Mouse (Mus musculus): ENCODE results near the gene Ptger4.

DNA sequence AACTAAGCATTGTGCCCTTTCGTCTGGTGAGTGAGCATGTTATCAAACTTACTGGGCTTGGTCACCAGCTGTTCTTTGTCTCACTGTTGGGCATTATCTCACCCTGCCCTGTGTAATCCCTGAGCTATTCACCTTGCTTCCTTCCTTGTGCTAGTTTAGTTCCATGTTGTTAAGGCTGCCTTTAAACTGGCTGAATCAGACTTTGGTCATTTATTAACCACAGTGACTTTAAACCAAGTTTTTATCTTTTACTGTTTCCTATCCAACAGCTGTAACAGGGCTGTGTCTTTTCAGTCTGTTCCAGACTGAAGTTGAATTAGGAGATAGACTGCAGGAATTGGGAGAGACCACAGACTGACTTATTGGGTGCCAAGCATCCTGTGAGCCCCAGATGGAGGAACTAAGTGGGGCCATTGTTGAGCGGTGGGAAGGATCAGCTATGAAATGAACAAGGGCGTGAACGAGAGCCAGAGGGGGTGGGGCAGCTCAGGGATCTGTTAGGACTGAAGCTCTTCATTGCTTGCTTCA, 47.9 kb downstream of the Ptger4 start:
- TF ChIP-seq BHLHE40 (IDR thresholded peaks at IDR 0.05; ENCODE audit: borderline replicate concordance, low read depth, low read length) (no peak), EP300 (IDR thresholded peaks at IDR 0.05; ENCODE audit: low read depth in 1 of 2, low read length in 2 of 2) (peak; percentile 5 to 48; a peak in 1 of 4 replicates), CTCF (IDR thresholded peaks at IDR 0.05 in 2 of 3, conservative IDR thresholded peaks at IDR 0.05 in 1 of 3; ENCODE audit: control insufficient read depth in 1 of 3, insufficient read depth in 1 of 3, low read depth in 2 of 3, low read length in 3 of 3, poor library complexity in 1 of 3, severe bottlenecking in 1 of 3) (no peak), SMC3 (IDR thresholded peaks at IDR 0.05; ENCODE audit: low read depth, low read length) (no peak), ETS1 (IDR thresholded peaks at IDR 0.05; ENCODE audit: low read depth, low read length) (peak; percentile 81), POLR2A (IDR thresholded peaks at IDR 0.05; ENCODE audit: control insufficient read depth in 1 of 2, insufficient read depth in 1 of 2, low read depth in 1 of 2, low read length in 2 of 2, poor library complexity in 1 of 2) (no peak)
